Mouse (Mus musculus) lung, postnatal 14 days (tissue): ENCODE results near the gene Snx14.

ENCODE experiments used
- DNase-seq: peaks from one replicate; pipeline ENCODE4 v3.0.0; 2021

Gene Snx14

DNA sequence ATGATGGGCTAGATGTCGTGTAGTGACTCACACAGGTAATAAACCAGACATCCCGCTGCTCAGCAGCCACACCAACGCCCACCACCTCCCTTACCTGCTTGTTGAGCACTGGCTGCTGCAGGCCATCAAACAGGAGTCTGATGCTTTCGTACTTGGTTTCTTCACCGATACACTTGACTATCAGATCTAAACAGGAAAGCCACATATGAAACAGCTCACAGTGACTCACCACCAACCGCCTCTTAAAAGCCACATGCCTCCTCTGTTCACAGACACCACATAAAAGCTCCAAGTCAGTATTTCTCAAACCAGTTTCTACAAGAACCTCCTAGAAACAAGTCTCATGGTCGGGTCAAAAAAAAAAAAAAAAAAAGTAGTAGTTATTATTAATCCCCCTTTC, 58.7 kb downstream of the Snx14 start:
- no peak for DNase-seq

GRCm38 (mm10) chr9:88379057-88379456, 59.7 kb downstream of the Snx14 start:
- DNase-seq = no peak

- DNase-seq = no peak
Measured at GRCm38 (mm10) chr9:88377483-88377882, 61.3 kb downstream of the Snx14 start.

GRCm38 (mm10) chr9:88373001-88373400, 65.8 kb downstream of the Snx14 start:
- no peak for DNase-seq

GRCm38 (mm10) chr9:88371201-88371600, 67.6 kb downstream of the Snx14 start:
- DNase-seq = no peak

DNA sequence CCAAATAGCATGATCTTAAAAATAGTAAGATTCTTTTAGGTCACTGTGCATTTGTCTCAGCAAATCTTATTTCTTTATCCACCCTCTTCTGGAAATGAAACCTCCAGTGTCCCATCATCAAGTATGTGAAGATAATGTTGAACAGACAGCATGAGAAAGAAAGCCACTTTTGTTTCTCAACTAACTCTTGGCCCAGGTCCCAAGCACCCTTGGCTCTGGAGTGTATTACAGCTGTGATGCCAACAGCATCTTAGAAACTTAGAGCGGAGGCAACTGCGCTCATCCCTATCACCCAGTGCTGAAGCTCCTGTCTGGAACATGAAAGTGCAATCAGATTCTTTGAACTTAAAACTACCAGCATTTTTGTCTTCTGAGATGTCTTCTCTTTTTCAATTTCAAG, 69.1 kb downstream of the Snx14 start:
- DNase-seq = peak; percentile 26

GRCm38 (mm10) chr9:88368476-88368875, 70.3 kb downstream of the Snx14 start:
- no peak for DNase-seq

GRCm38 (mm10) chr9:88367751-88368150, 71.0 kb downstream of the Snx14 start:
- no peak for DNase-seq

GRCm38 (mm10) chr9:88367322-88367721, 71.4 kb downstream of the Snx14 start:
- DNase-seq = no peak

DNA sequence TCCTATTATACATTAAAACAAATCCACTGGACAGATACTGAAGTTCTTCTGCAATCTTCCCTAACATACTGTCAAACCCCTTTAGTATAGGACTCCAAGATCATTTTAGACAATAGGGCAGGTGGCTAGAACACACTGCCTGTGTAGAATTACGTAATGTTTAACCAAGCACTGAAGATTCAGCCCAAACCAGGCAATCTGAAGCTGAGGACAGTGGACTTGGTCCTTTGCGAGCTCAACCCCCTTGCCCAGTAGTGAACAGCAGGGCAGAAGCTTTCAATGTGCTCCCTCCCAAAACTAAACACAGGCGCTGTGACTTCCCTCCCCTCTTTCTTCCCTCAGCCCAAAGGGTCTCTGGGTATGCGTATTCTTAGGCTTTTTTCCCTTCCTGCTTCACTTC, 71.9 kb downstream of the Snx14 start:
- DNase-seq = no peak

- DNase-seq = no peak
Measured at GRCm38 (mm10) chr9:88366308-88366707, 72.5 kb downstream of the Snx14 start.

- DNase-seq = no peak
Measured at GRCm38 (mm10) chr9:88363102-88363501, 75.7 kb downstream of the Snx14 start.

DNA sequence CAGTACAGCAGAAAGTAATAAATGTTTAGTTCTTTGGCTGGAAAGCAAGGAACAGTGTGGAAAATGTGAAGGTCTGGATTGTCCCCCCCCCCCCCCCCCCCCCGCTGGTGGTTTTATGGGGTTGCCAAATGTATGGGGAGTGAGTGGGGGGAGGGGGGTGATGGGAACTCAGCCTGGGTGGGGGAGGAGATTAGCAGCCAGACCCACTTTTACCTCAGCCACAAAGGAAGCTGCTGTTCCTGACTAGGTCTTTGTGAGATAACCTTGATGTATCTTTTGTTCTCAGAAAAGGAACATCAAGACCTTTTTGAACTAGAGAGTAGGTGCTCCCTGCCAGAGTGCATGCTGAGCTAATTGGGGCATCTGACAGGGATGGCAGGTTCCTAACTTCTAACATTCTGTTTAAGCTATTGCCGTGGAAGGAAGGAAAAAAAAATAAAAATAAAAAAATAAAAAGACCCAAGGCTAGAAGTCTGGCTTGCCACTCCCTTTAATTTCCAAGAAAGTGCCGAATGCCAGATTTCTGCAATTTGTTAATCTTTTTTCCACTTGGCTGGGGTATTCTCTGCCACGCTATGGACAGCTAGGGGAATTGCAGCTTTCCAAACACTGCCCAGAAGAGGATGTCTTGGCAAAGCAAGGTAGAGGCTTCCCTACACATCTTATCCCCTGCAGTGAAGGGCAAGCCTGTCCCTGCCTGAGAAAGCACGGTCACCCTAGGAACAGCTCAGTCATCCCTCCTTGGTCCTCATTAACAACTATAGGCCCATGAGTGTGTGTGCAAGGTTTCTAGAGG, 76.5 kb downstream of the Snx14 start:
- no peak for DNase-seq

DNA sequence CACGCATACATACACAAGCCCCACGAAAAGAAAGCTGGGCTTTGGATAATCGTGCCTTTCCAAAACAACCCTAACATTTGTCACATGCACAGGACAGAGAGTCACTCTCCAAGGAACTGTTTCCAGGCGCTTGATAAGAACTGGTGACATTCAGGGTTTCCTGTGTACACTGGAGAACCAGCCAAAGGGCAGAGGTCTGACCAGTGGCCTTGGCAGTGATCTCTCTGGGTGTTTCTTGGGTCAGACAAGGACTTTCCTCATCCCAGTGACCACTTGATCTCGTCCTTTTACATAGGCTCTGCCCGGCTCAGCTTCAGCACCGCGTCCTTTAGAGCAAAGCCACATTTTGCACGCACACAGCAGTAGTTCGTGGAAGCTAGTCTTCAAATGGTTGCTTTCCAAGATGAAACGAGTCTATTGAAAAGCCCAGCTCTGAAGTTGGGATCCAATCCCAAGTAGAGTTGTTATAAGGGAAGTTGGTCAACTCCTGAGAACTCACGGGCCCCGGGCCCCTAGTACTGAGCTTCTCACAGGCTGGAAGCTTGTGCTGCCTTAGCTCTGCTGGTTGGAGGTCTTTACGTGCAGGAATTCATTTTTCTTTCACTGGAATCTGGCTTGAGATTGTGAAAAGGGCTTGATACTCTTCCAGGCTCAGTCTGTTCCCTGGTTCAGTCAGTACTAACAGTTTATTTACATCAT, 77.4 kb downstream of the Snx14 start:
- peak; percentile 44 for DNase-seq

DNA sequence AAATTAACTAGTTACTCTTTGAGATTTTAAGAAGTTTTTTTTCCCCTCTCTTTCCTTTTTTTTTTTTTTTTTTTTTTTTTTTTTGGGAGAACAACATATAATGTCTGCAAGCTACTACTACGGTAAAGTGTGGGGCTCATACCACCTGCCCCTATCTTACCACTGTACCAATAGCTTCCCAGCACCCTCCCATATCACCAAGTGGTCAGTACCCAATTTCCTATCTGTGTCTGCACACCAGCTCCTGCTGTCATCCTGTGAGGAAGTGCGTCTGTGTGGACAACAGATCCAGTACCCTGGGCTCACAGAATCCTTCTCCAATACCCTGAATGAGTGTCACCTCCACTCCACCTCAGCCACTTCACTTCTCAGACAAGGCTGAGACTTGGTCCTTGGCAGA, 79.6 kb downstream of the Snx14 start:
- no peak for DNase-seq

- DNase-seq = no peak
Measured at GRCm38 (mm10) chr9:88357173-88357572, 81.6 kb downstream of the Snx14 start.

DNA sequence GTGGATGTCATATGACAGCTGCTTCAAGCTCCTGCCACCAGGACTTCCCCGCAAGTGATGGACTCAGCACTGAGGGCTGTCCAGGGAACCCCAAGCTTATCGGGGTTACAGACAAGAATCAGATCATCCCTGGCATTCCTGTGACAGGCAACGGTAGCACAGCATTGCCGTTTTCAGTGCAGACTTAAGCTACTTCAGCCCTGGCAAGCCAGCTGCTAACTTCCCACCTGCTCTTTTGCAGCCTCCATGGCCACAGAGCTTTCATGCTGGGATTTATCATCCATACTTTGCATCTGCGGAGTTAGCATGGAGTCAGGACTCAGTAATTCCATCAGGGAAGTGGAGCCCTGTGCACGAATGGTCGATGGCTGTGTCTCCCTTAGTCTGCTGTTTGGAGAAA, 85.3 kb downstream of the Snx14 start:
- DNase-seq = no peak

DNA sequence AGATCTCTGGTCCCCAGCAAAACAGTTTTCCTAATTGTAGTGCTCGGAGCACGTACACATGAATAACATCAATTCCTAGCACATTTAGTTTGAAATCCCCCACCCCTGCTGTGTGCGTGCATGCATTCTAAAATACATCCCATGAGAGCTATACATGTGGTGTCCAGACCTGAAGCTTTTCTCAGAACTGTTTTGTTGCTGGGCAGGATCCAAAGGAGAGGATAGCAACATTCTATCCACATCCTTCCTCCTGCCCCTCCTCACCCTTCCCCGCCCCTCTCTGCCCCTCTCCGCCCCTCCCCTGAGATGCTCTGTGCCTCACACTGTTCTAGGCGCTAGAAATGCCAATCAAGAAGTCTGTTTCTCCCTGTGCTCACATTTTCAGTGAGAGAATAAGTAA, 86.0 kb downstream of the Snx14 start:
- no peak for DNase-seq

GRCm38 (mm10) chr9:88351163-88351562, 87.6 kb downstream of the Snx14 start:
- no peak for DNase-seq

DNA sequence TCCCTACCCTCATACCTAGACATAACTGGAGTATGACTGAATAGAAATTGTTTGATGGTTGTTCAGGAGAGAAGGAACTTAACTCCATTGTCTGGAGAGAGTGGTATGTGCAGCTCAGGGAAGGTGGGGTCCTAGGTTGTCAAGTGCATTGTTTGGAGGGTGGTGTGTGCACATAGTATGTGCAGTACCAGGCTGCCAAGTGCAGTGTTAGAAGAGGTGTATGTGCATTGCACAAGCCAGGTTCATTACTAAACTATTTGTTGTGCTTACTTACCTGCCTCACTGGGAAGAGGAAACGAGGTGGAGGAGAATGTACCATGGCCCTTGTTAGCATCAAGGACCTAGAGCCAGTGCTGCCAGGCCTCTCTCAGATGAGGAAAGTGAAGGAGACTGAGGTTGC, 88.4 kb downstream of the Snx14 start:
- no peak for DNase-seq

GRCm38 (mm10) chr9:88348623-88349022, 90.1 kb downstream of the Snx14 start:
- no peak for DNase-seq

DNA sequence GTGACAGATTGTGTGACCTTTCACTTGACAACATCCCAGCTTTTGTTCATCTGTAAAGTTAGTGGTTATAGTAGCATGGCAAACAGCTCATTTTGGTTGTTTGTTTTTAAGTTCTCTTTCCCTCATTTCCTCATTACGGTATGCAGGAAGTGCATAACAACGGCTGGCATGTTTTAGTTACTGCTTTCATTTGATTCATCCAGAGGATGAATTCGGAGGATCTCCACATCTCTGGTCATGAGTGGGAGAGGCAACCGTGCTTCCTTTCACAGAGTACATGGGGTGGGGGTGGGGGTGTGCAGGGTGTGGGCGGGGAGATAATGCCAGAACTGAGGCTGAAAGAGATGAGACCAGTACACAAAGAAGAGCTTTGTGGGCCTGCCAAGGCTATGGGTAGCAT, 91.9 kb downstream of the Snx14 start:
- no peak for DNase-seq

DNA sequence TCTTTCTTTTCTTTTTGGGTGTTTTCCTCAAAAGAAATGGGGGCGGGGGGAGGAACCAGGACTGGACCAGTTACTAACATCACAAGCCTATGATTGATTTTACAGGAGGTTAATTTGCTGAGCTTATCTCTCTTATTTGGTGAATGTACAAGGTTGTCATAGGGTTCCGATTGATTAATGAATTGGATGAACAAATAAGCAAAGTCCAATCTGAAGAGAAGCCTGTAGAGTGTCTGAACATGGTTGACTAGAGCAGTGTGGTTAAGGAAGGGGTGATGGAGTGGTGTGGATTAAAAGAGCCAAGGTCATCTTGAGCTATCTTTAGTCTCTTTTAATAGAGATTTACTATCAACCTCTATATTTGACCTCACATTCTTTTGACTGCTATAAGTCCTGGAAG, 94.3 kb downstream of the Snx14 start:
- no peak for DNase-seq

DNA sequence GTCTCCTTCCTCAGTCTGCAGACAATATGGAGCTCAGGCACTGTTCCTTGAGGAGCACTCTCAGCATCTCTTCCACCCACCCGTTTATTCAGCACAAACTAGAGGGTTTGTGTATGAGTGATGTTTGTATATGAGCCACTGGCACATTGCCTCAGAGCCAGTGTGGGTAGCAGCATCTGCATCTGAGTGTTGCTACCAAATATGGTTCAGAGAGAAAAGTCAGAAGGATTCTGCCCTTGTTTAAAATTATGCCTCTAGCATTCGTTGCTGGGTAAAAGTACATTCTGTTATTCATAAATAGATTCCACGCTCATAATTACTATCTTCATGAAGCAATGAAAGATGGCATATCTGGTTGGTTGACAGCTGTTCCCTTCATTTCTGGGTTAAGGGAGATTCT, 96.1 kb downstream of the Snx14 start:
- DNase-seq = no peak

GRCm38 (mm10) chr9:88342241-88342640, 96.5 kb downstream of the Snx14 start:
- no peak for DNase-seq
